Mouse (Mus musculus) bone marrow macrophage, adult 2 months (primary cell): Measurements from ENCODE around the gene Kctd19.

Experiments used
- CTCF ChIP-seq: IDR thresholded peaks from 2 replicates; pipeline ENCODE4 v1.5.1; 2012; ENCODE audit warnings: low read depth, mild to moderate bottlenecking, low read length, moderate library complexity
- POLR2A ChIP-seq: IDR thresholded peaks from 2 replicates; pipeline ENCODE4 v1.6.1; 2012; ENCODE audit warnings: mild to moderate bottlenecking, low read depth, low read length, borderline replicate concordance

- TF ChIP-seq CTCF: no peak
- no peak for TF ChIP-seq POLR2A
These were observed 74.3 kb downstream of the Kctd19 start for GRCm38 (mm10) chr8:105338992-105339391.
